Mouse (Mus musculus): ENCODE data around the gene Cog3.
"Not testable (repeated sequence)": the region's sequence is repeated elsewhere in the genome, so short reads cannot be mapped to it uniquely, and the experiment has no call there.

The Cog3 gene

DNA sequence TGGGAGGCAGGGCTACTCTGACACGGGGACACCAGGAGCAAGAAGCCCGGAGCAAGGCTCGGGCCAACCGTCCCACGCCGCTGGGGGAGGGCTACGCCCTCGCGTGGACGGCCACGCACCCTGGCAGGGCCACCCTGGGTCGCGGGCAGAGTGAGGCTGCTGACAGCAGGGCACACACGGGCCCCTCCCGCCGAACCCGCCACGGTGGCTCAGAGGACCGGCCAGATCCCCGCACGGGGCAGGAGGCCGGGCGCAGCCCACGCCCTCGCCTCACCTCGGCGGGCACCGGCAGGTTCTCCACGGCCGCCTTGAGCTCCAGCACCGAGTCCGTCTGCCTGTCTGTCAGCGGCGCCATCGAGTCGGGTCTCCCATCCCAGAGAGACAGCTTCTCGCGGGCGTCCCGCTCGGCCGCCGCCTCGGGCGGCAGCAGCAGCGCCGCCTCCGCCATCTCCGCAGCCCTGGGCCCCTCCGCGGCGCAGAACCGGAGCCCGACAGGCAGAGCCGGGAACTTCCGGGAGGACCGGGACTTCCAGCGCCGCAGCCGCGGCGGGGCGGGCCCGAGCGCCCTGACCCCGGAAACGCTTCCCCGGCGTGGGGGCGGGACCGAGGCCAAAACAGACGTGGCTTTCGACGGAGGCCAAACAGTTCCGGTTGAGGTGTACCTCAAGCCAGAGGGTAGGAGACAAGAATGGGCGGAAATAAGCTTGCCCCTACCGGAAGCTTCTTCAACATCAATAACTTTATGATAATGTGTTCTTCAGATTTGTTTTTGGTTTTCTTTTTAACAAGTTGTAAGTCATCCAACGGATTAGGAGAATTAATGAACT lies at the start of gene Cog3:
TSS of gene Cog3 (minus strand) at position 527 of the 827 bp plus-strand sequence.
- peak; percentile 97 to 98 for DNase-seq (ENCODE audit: low spot score in 2 of 2)

DNA sequence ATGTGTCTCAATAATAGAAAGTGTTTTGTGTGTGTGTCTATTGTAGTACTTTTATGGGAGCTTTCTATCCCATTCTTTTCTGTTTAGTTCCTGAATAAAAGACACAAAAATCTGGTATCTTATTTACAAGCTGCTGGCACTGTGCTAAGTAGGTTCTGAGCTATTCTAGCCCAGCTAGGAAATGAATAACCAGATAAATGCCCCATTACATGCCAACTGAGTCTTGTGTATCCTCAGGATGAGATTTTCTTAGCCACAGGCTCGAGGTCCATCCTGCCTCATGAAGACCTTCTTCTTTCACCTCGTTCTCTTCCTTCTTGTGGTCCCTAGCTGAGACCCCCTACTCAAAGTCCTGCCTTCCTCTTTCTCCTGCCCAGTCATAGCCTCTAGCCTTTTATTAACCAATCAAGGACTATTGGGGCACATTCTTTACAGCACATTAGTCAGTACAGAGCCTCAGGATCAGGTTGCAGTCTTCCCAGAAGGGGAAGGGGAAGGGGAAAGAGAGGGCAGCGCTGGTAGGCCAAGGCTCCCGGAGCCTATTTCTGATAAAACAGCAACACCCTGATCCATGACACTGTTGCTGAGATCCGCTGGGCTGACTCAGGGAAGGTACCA lies 43.6 kb upstream of the Cog3 start:
- no peak for DNase-seq (ENCODE audit: low spot score in 2 of 2)

DNA sequence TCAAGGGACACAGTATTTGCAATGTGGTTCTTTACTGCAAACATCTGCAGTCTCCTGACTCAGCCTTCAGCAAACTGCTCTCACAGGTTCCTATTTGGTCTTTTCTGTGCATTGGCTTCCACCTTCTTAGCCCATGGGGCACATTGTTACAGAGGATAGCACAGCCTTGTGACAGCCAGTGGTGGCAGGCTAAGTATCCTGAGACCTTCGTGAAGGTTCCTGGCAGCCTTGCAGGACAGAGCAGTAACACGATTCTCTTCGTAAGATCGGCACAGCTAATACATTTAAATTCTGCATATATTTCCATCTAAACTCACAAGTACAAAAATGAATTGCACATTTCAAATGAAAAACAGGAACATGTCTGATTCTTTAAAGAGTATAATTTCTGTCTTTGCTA lies 41.6 kb upstream of the Cog3 start:
- no peak for DNase-seq (ENCODE audit: low spot score in 2 of 2)

DNA sequence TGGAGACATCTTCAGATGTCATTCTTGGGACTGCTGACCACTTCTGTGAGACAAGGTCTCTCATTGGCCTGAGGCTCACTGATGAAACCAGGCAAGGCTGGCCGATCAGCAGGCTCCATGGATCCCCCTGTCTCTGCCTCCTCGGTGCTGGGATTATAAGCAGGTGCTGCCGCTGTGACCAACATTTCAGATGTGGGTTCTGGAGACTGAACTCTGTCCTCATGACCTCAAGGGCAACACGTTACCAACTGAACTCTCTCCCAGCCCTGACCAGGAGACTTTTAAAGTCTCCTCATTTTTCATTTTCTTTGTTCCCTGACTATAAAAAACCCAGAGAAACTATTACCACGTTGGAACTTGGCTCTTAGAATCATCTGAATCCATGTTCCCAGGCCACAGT lies 40.4 kb upstream of the Cog3 start:
- no peak for DNase-seq (ENCODE audit: low spot score in 2 of 2)

DNA sequence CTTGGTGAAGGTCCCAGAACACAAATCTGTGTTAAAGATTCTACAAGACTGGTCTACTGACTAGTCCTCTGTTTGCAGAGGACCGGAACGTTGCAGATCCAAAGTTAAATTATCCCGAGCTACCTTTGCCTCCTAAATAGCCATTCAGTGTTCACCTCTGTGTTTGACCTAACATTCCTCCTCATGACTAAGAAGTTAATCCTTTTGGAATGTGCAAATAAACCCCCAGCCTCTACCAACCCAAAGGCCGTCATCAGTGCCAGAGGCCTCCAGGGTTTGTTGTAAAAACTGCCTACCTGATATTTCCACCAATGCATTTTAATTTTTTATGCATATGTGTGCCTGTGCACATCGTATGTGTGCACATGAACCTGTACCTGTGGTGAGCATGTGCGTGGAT lies 40.0 kb upstream of the Cog3 start:
- no peak for DNase-seq (ENCODE audit: low spot score in 2 of 2)

DNA sequence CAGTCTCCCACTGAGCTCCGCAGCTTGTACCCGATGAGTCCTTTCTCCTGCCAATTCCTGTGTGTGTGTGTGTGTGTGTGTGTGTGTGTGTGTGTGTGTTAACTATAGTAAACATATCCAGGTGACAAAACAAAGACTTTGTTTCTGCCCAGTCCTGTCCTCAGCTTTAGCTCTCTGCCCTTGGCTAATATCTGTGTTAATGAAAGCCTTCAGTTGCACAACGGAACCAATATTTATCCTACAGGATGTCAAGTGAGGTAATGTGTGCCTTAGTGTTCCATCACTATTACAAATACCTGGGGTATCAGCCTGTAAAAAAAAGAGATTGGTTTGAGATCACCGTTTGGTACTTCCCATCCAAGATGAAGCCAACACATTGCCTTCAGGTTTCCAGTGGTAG lies 38.8 kb upstream of the Cog3 start:
- DNase-seq (ENCODE audit: low spot score in 2 of 2): no peak

DNA sequence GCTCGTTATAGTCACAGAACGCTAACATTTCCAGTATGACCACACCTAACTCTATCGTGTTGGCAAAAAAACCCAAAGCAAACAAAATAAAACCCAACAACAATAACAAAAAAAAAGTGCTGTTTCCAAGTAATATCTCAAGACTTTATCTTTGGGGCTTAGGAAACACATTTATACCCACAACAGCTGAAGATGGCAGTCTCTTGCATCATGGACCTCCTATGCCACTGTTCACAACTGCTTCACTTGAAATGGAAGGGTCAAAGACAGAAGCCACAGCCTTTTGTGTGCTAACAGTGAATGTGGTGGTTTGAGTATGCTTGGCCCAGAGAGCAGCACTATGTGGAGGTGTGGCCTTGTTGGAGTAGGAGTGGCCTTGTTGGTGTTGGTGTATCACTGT lies 37.1 kb upstream of the Cog3 start:
- DNase-seq (ENCODE audit: low spot score in 2 of 2): no peak

DNA sequence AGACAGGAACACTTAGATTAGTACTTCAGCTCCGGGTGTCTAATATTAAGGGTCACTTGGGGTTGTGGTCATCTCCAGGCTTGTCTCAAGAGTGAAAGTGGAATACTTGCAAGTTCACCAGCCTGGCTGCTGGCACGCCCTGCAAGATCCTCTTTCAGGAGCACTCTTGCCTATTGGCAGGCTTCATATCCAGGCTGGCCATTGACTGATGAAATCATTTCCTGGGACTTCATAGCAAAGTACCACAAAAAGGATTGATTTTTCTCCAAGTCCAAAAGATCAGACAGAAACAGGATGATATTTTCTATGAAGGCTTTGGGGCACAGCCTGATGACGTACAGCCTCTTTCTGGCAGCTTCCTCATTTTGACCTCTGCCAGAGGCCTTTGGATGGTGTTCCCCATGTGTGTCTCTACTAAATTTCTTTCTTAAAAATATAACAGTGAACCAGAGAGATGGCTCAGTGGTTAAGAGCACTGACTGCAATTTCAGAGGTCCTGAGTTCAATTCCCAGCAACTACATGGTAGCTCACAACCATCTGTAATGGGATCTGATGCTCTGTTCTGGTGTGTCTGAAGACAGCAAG lies 36.2 kb upstream of the Cog3 start:
- no peak for DNase-seq (ENCODE audit: low spot score in 2 of 2)

DNA sequence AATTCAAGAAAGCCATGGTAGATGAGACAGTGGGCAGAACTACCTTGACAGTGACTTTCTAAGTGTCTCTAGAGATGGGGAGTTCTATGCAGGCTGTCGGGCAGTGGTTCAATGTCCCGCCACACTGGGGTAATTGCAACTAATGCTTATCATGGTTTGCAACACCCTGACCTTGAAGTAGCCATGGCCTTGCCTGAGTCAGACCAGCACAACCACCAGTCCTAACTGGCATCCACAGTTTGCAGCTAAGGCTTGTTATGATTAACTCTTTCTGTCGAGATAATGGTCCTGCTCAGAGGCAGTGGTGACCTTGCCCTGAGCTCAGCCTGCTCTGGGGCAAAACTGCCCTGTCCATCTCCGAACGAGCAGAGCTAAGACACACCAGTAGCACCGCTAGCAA lies 35.0 kb upstream of the Cog3 start:
- no peak for DNase-seq (ENCODE audit: low spot score in 2 of 2)

DNA sequence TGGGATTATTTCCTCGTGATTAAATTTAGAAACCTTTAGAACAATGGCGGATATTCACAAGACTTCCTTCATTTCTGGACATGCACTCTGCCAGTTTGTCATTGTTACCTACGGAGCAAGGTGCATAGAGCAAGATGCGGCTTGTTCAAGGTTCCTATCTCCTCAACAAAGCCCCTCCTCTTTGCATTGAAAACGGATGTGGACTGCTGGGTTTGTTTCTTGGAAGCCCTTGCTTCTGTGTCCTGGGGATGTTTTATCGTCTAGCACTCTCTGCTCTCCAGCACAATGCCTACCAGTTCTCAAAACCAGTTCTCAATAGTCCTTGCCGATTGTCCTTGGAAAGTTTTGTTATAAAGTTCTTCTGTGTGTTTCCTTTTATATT lies 33.5 kb upstream of the Cog3 start:
- no peak for DNase-seq (ENCODE audit: low spot score in 2 of 2)

DNA sequence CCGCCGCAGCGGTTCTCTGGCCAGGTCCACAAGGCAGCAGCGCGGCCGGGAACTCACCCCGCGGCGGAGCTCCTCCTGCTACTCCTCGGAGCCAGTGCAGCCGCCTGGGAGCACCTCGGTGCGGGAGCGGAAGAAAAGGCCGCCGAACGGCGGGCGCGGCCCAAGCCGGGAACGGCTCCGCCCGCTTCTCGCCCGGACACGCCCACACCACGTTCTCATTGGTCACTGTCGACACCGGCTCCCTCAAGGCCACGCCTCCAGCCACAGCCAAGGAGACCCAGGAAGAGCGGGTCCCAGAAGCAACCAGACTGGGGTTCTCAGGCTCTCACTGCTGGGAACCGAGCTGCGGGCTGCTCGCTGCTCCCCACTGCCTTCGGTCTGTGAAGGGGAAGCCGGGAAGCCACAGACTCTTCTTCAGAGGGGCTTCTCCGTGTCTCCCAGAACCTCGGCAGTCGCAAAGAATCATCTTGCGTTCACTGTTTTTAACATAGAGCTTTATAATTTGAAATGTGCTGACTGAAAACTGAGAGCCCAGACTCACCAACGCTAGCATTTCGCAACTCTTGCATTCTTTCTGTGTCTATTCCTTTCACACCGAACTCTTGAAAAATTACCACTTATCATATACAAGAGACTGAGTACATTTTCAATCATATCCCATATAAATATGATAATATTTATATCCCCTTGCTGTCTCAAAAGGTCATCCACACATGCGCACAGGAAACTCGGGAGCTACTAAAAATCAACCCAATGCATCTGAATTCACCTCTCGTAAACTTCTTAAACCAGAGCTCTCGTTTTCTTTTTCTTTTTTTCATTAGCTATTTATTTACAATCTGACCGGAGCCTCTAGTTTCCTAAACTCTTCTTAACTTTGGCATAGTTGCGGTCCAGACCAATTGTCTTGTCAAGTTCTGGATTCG lies 32.8 kb upstream of the Cog3 start, which contains the start of gene Slc25a30:
TSS of gene Slc25a30 (minus strand) at position 170 of the 926 bp plus-strand sequence.
- peak; percentile 94 to 97 for DNase-seq (ENCODE audit: low spot score in 2 of 2)

DNA sequence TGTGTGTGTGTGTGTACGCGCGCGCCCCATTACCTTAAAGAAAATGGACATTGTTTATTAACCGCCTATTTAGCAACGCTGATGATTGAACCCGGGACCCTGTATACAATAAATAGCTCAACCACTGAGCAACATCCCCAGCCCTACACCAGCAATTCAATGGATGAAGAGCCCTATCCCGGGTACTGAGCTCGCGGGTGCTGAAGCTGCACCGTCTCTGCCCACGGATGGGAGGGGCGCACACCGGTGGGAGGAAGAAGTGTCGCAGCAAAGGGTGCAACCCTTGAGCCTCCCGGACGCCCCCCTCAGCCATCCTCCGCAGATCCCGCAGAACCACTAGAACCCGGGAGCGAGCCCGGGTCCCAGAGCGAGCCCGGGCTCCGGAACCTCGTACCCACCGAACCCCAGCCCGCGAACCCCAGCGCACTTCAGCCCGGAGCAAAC lies 32.1 kb upstream of the Cog3 start:
- no peak for DNase-seq (ENCODE audit: low spot score in 2 of 2)

DNA sequence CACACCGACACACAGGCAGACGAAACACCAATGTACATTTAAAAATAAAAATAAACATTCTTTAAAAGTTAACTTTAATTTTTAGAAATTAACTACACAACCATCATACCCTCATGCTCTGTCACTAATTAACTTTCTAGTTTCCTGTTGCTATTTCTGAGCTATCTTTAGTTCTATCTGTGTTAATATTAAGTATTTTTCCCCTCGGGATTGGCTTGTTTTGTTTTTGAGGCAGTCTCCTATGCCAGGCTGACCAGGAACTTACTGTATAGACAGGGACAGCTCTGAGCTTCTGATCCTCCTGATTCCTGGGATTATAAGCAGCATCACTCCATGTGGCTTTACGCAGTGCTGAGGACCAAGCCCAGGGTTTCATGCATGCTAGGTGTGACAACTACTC lies 25.6 kb upstream of the Cog3 start:
- no peak for DNase-seq (ENCODE audit: low spot score in 2 of 2)

DNA sequence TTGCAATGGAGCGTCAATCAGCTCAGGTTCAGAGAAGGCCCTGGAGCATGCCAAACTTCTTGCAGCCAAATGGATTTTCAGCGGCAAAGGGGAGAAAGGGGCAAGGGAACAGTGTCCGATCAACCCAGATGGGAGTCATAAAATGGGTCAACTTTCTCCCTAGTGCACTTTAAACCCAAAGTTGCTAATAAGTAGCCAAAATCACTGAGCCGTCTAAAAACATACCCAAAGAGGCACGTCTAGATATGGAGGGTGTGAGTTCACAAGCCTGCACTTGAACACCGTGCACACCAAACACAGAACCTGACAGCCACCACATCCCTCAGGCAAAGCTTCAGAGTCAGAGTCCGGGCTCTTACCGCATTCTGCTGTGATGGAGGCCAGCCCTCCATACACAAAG lies 22.3 kb upstream of the Cog3 start:
- no peak for DNase-seq (ENCODE audit: low spot score in 2 of 2)

DNA sequence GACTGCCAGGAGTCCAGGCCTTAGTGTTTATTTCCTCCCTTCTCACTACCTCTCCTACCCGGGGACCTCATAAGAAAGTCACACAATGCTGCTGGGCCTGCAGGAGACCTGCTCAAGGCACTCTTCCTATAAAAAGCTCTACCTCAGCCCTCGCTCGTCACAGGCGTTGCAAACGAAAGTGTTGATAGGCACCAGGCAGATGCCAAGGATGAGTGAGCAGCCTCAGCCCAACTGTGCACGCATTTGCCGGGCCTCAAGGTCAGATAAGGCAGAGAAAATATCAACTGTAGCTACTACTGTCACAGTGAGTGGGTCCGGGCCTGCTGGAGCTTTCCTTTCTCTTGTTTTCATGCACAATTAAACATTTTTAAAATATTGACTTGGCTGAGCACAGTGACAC lies 19.1 kb upstream of the Cog3 start:
- no peak for DNase-seq (ENCODE audit: low spot score in 2 of 2)

DNA sequence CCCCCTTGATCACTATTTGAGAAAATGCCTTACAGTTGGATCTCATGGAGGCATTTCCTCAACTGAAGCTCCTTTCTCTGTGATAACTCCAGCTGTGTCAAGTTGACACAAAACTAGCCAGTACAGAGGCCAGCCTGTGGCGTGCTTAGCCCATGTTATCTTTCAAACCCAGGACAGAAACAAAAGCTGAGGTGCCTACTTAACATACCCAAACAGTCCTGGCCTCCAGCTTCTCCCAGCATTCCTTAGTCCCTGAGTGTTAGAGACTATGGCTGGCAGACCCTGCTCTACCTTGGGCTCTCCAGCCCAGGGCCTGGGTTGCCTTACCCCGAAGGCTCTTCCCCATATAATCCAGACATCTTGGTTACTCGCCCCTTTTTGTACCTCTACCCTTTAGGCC lies 18.1 kb upstream of the Cog3 start:
- not testable (repeated sequence) for DNase-seq (ENCODE audit: low spot score in 2 of 2)

DNA sequence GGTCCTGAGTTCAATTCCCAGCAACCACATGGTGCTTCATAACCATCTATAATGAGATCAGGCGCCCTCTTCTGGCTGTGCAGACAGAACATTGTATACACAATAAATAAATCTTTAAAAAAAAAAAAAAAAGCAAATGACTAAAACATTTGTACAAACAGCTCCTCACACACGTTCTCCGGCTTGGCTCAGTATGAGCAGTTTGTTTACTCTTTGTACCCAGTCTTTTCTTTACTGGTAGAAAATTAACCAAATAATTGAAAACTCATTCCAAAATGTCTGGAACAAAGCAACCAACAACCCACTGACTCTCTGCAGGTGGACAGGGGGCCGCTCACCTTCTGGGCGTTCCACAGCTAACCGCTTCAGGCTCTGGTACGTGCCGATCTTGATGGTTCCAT lies 16.8 kb upstream of the Cog3 start:
- DNase-seq (ENCODE audit: low spot score in 2 of 2): no peak

DNA sequence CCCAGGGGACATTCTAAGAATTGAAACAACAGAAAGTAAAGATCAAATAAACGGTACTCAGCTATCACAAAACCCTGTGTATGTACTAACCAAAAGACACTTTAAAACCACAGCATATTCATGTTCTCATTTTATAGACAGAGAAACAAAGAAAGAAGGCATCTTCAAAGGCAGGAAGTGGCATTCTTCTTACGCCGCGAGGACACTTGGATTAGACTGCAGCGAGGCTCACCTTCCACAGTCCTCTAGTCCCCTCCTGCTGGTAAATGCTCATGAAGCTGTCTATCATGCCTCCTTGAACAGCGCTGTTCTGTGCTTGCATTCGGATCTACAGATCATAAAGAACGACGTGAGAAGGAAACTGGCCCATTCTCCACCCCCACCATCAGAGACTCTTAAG lies 15.0 kb upstream of the Cog3 start:
- DNase-seq (ENCODE audit: low spot score in 2 of 2): no peak

DNA sequence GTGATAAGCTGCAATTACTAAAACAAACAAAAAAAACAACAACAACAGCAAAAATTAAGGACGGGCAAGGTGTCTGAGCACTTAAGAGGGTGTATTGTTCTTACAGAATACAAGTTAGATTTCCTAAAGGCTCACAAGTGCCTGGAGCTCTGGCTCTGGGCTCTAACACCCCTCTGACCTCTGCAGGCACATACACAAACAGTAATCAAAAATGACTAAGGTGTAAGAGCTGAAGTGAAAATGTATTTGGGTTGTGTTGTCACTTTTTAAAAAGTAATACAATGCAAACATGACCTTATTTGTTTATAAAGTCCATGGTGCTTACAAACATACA lies 13.9 kb upstream of the Cog3 start:
- no peak for DNase-seq (ENCODE audit: low spot score in 2 of 2)

DNA sequence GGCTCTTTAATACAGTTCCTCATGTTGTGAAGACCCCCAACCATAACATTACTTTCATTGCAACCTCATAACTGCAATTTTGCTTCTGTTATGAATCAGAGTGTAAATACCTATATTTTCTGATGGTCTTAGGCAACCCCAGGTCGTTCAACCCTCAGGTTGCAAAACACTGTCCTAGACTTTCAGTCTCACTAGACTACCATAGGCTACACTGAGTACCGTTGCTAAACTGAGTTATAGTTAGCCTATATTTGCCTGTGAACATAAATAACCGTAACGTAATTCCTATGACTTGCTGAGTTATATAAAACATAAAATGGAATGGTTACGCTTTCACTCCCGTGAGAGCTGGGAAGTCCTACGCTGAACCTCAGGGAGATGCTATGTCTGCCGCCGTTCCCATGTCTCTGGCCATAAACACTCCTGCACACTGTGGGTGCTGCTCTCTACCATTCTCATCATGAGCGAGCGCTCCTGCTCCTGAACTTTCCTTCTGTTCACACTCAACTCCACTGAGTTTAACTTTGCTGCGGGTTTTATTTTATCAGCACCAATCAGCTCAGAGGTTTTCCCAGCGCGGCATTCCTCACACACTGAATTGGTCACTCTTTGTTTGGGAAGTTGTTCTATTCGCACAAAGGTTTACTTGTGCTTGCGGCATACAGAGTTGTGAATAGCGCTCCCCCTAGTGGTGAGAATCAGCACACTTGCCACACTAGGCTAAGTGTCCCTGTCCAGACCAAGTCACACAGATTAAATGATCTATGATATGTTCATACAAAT lies 13.4 kb upstream of the Cog3 start:
- no peak for DNase-seq (ENCODE audit: low spot score in 2 of 2)
